Mouse (Mus musculus) ovary, postnatal 14 days (tissue): Measurements from ENCODE around the gene Gal3st1.
"Not testable (repeated sequence)": the region's sequence is repeated elsewhere in the genome, so short reads cannot be mapped to it uniquely, and the experiment has no call there.

Experiments
- DNase-seq: peaks from one replicate; pipeline ENCODE4 v3.0.0; 2022; ENCODE audit warnings: low spot score

Gal3st1 gene

DNA sequence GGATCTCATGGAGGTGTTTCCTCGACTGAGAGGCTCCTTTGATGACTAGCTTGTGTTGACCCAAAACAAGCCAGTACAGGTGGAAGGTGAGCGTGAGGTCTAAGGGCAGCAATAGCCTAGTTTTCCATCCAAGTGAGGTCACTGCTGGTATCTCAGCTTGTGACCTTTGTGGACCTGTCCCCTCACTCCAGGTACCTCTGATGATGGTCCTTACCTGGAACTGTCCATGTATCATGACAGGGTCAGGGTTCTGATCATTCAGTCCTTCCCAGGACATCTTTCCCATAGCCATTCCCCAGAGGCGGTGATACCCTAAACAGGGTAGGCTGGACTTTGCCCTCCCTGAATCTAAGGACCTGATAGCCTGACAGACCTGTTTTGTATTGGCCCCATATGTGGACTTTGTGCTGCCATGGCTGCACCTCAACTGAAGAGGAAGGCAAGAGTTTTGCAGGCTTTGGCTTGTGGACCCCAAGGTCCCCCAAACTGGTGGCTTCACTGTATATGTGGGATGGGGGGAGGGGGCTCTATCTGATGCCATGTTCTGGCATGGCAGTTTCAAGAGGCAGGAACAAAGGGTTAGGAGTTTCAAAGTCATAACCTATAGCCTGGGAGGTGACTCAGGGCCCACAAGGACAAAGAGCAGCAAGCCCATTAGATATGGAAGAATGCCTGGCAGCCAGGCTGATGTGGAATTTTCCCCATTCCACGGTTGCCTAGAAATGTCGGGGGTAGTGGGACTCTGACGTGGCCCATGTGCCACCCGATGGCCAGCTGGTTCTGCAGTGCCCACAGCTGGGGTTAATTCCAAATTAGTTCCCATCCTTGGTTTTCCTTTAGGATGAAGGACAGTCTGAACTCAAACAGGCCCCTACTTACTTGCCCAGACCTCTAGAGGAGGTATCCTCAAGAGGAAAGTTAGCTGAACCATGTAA lies 894 bp upstream of the Gal3st1 start:
- DNase-seq: no peak

GRCm38 (mm10) chr11:3983863-3984745 lies 668 bp downstream of the Gal3st1 start:
- DNase-seq: no peak

GRCm38 (mm10) chr11:3989748-3990147 lies 6.3 kb downstream of the Gal3st1 start:
- DNase-seq: no peak

- no peak for DNase-seq
Observed at GRCm38 (mm10) chr11:3993132-3993531, 9.7 kb downstream of the Gal3st1 start.

GRCm38 (mm10) chr11:3993914-3994313 lies 10.5 kb downstream of the Gal3st1 start:
- DNase-seq: no peak

DNA sequence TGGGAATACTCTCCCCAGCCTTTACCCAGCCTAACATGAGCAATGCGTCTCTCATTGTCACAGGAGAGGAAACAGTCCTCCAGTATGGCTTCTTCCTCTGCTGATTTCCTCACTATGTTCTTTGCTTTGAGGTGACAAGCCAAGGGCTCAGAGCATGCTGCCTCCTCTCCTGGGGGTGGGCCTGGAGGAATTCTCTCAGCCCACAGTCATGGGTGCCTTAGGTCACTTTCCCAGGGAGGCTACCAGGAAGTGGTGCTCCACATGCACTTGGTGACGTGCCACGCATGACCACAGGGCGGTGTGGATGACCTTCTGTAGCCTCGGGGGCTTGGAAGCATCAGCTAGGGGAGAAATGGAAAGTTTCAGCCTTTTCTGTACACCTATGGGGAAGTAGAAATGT lies 12.1 kb downstream of the Gal3st1 start:
- no peak for DNase-seq

GRCm38 (mm10) chr11:3996840-3997239 lies 13.4 kb downstream of the Gal3st1 start:
- DNase-seq: no peak

- DNase-seq: no peak
Observed at GRCm38 (mm10) chr11:3997978-3998720, 14.7 kb downstream of the Gal3st1 start.

DNA sequence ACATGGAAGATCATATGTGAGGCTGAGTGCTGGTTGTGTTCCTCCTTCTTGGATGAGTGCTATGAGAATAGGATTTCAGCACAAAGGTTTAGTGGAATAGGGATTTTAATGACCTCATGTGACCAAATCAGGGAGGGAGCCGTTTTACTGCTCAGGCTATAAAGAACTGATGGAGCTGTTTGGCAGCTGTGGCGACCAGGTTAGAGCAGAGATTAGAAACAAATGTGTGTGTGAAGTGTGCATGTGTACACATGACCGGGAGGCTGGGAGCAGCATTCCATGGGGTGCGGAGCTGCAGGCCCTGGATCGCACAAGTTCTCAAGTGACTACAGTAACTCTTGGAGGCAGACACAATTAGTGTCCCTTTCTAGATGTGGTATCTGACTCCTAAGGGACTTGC lies 16.1 kb downstream of the Gal3st1 start:
- no peak for DNase-seq

DNA sequence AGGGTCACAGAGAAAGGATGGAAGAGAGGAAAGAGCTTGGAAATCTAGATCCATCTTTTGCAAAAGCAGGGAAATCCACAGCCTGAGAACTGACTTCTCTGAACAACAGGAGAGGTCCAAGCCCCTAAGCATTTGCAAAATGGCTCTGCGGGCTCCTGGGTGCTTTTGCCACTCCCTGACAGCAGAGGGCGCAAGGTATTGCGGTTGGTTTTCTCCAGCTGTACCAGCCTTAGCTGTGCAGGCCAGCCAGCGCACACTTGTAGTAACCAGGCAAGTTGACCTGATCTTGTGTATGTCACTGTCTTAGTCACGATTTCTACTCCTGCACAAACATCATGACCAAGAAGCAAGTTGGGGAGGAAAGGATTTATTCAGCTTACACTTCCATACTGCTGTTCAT lies 18.2 kb downstream of the Gal3st1 start:
- DNase-seq: peak; percentile 43

DNA sequence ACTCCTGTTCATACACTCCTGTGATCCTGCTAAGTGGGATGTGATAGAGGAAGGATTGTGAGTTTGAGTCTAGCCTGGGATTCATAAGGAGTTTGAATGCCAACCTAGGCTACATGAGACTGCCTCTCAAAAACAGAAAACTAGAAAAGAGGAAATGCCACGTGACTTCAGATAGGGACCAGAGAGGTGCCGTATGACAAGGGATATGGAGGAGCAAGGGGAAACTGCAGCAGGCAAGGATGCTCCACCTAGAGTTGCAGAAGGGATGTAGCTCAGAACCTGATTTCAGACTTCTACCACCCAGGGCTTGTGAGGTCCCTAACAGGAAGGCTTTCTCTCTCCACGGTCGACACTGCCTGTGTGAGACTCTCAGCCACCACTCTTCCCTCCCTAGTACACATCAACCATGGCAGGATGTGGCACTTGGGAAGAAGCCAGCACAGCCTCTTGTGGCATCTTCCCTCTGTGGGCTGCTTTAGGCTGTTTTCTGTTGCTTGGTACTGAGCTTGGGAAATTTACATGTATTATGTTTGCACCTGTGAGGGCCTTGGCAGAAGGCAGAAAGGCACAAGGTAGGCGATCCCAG lies 21.9 kb downstream of the Gal3st1 start:
- no peak for DNase-seq

DNA sequence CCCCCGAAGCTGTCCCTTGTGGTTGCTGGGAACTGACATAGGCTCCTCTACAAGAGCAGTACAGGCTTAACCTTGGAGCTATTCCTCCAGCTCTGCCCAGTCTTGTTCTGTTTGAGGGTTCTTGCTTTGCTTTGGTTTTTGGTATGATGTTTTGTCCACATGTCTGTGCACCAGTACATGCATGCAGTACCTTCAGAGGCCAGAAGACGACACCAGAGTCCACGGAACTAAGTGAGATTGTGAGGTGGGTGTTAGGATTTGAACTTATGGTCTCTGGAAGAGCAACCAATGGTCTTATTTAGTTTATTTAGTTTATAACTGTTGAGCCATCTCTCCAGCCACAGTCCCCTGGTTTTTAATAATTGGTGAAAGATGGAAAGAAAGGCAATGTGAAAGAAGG lies 23.0 kb downstream of the Gal3st1 start:
- no peak for DNase-seq

DNA sequence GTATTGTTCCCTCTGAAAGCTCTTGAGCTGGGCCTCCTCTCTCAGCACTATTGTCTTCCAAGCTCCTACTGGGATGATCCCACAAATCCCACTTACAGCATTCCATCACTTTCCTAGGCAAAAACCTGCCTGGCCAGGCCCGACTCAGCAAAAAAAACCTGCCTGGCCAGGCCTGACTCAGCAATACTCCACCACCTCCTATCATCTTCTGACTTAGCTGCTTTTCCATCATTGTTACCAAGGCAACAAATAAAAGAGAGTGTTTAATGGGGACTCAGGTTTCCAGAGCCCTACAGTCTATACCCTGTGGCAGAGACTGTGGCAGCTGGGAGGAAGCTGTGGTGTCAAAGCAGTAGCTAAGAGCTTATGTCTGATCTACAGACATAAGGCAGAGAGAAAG lies 29.2 kb downstream of the Gal3st1 start:
- no peak for DNase-seq

GRCm38 (mm10) chr11:4015796-4016195 lies 32.4 kb downstream of the Gal3st1 start:
- not testable (repeated sequence) for DNase-seq

DNA sequence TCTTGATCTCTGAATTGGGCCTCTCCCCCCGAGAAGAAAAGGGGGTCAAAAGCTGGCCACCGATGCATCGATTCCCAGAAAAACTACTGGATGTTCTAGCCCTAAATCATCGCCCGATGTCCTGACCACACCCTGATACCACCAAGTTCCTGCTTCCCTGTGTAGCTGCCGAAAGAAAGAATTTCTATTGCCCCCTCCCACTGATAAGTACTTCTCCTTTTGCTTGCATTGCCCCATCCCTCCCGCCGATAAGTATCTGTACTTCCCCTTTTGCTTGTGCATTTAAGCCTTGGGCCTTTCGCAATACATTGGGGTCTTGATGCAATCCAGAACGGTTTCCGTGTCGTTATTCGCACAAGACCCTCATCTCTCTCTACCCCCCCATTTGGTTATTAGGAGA lies 38.7 kb downstream of the Gal3st1 start:
- DNase-seq: not testable (repeated sequence)

DNA sequence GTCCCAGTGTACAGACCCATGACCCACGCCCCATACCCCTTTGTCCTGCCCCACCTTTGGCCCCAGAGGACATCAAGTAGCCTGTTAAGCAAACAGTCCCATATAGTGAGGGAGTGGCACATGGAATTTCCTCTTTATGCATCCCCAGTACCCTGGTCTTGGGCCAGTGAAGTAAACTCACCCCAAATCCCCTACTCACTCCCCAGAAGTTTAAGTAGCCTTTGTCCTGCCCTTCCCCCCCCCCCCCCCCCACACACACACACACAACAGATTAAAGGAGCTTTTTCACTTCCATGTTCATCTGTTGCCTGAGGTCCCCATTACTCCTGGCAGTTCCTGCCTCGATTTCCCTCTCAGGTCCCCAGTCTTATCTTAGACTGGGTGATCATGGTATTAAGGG lies 39.9 kb downstream of the Gal3st1 start:
- DNase-seq: no peak

DNA sequence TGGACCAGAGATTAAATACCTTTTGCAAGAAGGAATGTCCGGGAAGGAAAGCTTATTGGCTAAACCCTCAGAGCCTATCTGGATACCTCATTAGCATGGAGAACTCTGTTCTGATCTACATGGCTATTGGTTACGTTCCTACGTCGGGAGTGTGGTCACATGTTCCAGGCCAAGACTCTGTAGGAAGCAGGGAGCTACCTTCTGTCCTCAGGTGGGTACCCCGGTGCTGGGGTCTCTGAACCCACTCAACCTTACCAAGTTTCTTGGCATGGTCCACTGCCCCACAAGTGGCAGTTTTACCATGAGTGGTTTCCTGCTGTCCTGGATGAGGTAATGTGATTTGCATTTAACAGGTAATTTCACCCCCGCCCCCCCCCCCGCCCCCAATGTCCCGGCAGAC lies 43.6 kb downstream of the Gal3st1 start:
- DNase-seq: no peak

GRCm38 (mm10) chr11:4027561-4028334 lies 44.3 kb downstream of the Gal3st1 start:
- no peak for DNase-seq

DNA sequence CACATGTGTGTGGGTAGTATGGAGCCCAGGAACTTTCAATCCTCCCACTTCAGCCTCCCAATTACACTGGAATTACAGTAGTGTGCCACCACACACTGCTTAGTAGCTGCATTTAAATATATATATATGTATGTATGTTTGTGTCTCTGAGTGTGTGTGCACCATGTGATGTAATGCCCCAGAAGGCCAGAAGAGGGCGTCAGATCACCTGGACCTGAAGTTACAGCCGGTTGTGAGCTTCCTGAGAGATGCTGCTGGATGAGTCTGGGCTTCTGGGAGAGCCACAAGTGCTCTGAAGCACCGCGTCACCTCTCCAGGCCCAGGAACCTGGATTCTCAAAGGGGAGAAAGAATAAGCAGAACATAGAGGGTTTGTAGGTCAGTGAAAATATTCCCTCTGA lies 45.9 kb downstream of the Gal3st1 start:
- DNase-seq: no peak

GRCm38 (mm10) chr11:4031126-4031941 lies 47.9 kb downstream of the Gal3st1 start, which contains the start of gene Sec14l4:
Gene Sec14l4 (plus strand): TSS chr11:4031462.
- no peak for DNase-seq
